Mouse (Mus musculus) E14TG2a.4 (cell line): Measurements from ENCODE around the gene Zfp791.

Experiments
- H3K27me3 ChIP-seq: 2 replicates; pipeline ENCODE4 v1.6.1; 2014; ENCODE audit warnings: low read length, control low read depth; ENCODE audit not compliant: insufficient read depth
- H3K36me3 ChIP-seq: 2 replicates; pipeline ENCODE4 v1.6.1; 2014; ENCODE audit warnings: low read length, control low read depth; ENCODE audit not compliant: insufficient read depth
- H3K4me1 ChIP-seq: replicated peaks from 2 replicates; pipeline ENCODE4 v1.6.1; 2014; ENCODE audit warnings: low read depth, low read length, control low read depth
- H3K4me3 ChIP-seq: replicated peaks from 2 replicates; pipeline ENCODE4 v1.5.1; 2014; ENCODE audit warnings: mild to moderate bottlenecking, low read length
- H3K9me3 ChIP-seq: 2 replicates; pipeline ENCODE4 v1.6.1; 2014; ENCODE audit warnings: low read length, control low read depth
- CTCF ChIP-seq: conservative IDR thresholded peaks from 2 replicates; pipeline ENCODE4 v1.5.1; 2014; ENCODE audit warnings: low read length
- NANOG ChIP-seq: IDR thresholded peaks from 2 replicates; pipeline ENCODE4 v1.6.1; 2014; ENCODE audit warnings: borderline replicate concordance, low read length, mixed read lengths
- POU5F1 ChIP-seq: IDR thresholded peaks from 2 replicates; pipeline ENCODE4 v1.6.1; 2014; ENCODE audit warnings: low read length, borderline replicate concordance

The Zfp791 gene

GRCm38 (mm10) chr8:85067982-85068381 is 54.9 kb downstream of the Zfp791 start, which contains the start of gene Gm5741:
Gene Gm5741 (minus strand): TSS chr8:85067982.
- Histone ChIP-seq H3K9me3 (no peaks in the 10 kb centered on the region), H3K4me1 (peaks cover 25% of the 10 kb centered on the region), H3K4me3 (no peak within 1 kb of the TSS), H3K36me3 (peaks cover 60% of the 10 kb centered on the region), H3K27me3 (no peaks in the 10 kb centered on the region)
- TF ChIP-seq NANOG (no peak), CTCF (no peak)

DNA sequence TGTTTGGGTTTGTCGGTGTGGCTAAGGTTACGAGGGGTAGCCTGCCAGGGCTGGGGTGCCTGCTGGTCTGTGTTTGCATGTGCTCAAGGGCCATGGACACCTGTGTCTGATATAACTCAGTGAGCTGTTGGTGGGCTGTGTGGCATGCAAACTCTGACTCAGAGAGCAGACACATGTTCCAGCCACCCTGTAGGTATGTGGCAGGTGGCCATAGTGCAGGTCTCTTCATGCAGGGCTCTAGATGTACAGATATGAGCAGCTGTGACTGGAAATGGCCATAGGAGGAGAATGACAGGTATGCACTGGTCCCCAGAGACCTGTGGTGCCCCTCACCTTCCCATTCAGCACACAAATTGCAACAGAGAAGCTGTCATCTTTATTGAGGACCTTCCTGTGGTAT is 55.7 kb downstream of the Zfp791 start:
- no peak for TF ChIP-seq CTCF
- no peak for TF ChIP-seq NANOG
- TF ChIP-seq POU5F1 = no peak
- Histone ChIP-seq H3K4me1 (peaks cover 31% of the 10 kb centered on the region), H3K27me3 (no peaks in the 10 kb centered on the region)

DNA sequence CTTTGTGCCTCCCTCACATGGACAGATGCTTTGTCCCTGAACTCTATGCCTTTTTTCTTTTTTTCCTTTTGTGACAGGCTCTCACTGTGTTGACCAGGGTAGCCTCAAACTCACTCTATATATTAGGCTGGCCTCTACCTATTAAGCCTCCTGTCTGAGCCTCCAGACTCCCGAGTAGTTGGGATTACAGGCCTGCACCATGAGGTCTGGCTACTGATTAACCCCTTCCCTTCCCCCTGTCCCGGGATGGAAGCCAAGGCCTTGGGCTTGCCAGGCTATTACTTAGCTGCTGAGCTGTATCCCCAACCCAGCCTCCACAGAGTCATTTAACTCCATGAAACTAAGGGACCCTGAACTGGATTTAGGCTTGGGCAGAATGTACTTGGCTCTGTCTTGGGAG is 57.7 kb downstream of the Zfp791 start:
- H3K9me3 ChIP-seq = no peaks in the 10 kb centered on the region
- H3K36me3 ChIP-seq = peaks cover 75% of the 10 kb centered on the region
- no peak overlapping the region for H3K4me3 ChIP-seq
- TF ChIP-seq CTCF (no peak), POU5F1 (no peak), NANOG (no peak)
- peaks cover 45% of the 10 kb centered on the region for H3K4me1 ChIP-seq
- no peaks in the 10 kb centered on the region for H3K27me3 ChIP-seq

More for the DNA sequence above, 55.7 kb downstream of the Zfp791 start:
- H3K9me3 ChIP-seq = no peaks in the 10 kb centered on the region
- H3K36me3 ChIP-seq = peaks cover 68% of the 10 kb centered on the region
- no peak overlapping the region for H3K4me3 ChIP-seq

- TF ChIP-seq POU5F1 = no peak
- TF ChIP-seq NANOG = no peak
- TF ChIP-seq CTCF = no peak
- Histone ChIP-seq H3K9me3 (no peaks in the 10 kb centered on the region), H3K27me3 (no peaks in the 10 kb centered on the region), H3K4me3 (no peak overlapping the region), H3K4me1 (peaks cover 48% of the 10 kb centered on the region), H3K36me3 (peaks cover 68% of the 10 kb centered on the region)
These were observed 60.3 kb downstream of the Zfp791 start for GRCm38 (mm10) chr8:85062603-85063002.

DNA sequence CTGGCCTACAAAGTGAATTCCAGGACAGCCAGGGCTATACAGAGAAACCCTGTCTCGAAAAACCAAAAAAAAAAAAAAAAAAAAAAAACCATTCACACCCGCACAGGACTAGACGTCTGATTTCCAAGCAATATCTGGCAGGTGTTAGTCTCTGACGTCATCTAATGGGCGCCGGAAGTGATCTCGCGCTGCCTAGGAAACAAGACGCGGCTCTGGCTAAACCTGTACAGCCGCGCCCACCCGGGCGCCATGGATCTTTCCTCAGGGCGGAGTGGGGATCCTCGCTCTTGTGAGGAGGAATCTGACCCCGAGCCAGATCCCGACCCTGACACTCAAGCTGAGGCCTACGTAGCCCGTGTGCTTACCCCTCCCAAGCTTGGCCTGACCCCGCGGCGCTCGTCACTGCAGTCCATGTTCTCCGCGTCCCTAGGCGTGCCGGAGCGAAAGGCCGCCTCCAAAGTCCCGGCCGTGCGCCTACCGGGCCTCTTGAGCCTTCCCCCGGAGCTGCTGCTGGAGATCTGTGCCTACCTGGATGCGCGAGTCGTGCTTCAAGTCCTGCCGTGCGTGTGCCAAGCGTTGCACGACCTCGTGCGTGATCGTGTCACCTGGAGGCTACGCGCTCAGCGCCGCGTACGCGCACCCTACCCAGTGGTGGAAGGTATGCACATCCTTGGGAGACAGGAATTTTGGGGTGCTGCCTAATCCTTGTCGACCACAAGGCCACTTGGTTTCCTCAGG is 62.8 kb downstream of the Zfp791 start, which contains the start of gene Fbxw9:
TSS of gene Fbxw9 (plus strand) at position 177 of the 738 bp plus-strand sequence.
- no peaks in the 10 kb centered on the region for H3K27me3 ChIP-seq
- peaks cover 61% of the 10 kb centered on the region for H3K4me1 ChIP-seq
- no peak for TF ChIP-seq POU5F1
- TF ChIP-seq NANOG = no peak
- no peak for TF ChIP-seq CTCF
- H3K9me3 ChIP-seq = no peaks in the 10 kb centered on the region
- H3K36me3 ChIP-seq = peaks cover 66% of the 10 kb centered on the region
- H3K4me3 ChIP-seq = peak within 1 kb of the TSS; percentile 97
